Mouse (Mus musculus) CH12.LX (cell line): Measurements from ENCODE around the gene Rnf20.

ENCODE experiments used
- CTCF ChIP-seq, 2 experiments: IDR thresholded peaks in 1 of 2; conservative IDR thresholded peaks in 1 of 2; 2 replicates each; pipeline ENCODE4 v1.5.1; 2011 to 2012; ENCODE audit warnings: low read depth in 2 of 2, low read length in 2 of 2, improper control_type of control experiment in 1 of 2, inconsistent platforms in 1 of 2, mild to moderate bottlenecking in 1 of 2, moderate library complexity in 1 of 2
- ZMIZ1 ChIP-seq: IDR thresholded peaks from 2 replicates; pipeline ENCODE4 v1.6.1; 2012; ENCODE audit warnings: low read depth, mild to moderate bottlenecking, inconsistent platforms, low read length, improper control_type of control experiment

DNA sequence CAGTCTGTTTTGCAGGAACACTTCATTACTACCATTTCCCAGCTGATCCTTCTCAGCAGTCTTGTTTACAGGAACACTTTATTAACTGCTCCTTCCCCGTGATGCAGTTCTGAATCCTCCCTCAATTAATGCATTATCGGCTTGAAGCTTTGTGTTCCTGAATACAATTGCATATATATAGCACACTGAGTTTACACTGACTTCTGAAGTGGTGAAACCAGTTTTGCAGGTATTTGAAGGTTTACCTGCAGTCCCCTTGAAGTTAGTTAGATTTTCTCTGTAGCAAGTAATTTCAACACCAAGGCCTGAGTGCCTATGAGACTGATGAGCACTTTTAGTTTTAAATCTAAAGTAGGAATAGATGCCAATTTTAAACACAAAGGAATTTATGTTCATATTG lies 9.5 kb upstream of the Rnf20 start:
- TF ChIP-seq CTCF (conservative IDR thresholded peaks at IDR 0.05 in 1 of 2, IDR thresholded peaks at IDR 0.05 in 1 of 2; ENCODE audit: low read depth in 2 of 2, low read length in 2 of 2) (no peak), ZMIZ1 (no peak)
